Mouse (Mus musculus) skeletal muscle tissue, adult 2 months (tissue): ENCODE data around the gene Ogdh.
A peak's percentile ranks its signal among the peaks of the same experiment; 100 is the strongest.

Experiments used
- DNase-seq: peaks from one replicate; pipeline ENCODE4 v3.0.0-alpha.2; 2012; ENCODE audit warnings: low read depth, low spot score

Gene Ogdh

DNA sequence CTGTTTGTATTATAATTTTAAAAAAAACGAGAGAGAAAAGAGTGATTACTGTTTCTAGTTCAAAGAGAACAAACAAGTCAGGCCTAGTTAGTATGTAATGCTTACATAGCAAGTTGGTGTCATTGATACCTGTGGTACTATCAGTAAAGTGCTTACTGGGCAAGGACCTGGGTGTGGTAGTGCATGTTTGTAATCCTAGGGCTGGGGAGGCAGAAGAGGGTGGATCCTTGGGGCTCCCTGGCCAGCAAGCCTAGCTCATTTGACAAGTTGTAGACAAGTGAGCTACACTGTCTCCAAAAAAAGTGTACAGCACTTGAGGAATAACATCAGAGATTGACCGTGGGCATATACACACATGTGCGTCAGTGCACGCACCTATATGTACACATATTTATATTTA lies 3.2 kb downstream of the Ogdh start:
- no peak for DNase-seq

DNA sequence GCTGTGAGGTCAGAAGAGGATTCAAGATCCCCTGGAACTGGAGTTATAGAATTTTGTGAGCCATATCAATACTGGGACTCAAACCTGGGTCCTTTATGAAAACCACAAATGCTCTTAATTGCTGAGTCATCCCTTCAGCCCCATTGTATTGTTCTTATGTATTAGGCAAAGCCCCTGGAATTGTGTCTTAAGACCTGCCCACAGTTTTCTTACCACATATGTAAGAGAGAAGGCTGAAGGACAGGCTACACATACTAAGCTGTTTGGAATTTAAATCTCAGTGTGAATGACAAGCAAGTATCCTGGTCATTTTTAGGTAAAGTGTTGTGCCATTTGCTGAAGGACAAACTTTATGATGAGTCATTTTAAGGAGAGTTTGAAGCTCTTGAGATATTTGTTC lies 4.6 kb downstream of the Ogdh start:
- DNase-seq, result no peak

GRCm38 (mm10) chr11:6299435-6299834 lies 8.0 kb downstream of the Ogdh start:
- DNase-seq, result no peak

DNA sequence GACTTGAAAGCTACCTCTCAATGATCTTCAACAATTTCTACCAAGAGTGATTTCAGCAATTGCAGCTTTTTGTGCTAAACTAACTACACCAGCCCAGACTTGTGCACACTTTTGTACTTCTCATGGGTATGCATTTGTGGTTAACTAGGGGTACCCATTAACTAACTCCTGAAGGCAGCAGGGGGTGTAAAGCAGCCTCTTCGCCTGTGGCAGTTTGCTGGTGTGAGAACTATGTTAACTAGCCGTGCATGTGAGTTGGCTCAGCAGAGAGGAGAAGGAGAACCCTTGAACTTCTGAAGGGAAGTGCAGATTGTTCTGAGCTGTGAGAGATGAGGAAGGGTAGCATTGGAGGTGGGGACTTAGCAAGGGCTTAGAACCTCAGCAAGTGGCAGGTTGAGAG lies 11.4 kb downstream of the Ogdh start:
- no peak for DNase-seq

GRCm38 (mm10) chr11:6305943-6306430 lies 14.6 kb downstream of the Ogdh start:
- no peak for DNase-seq

DNA sequence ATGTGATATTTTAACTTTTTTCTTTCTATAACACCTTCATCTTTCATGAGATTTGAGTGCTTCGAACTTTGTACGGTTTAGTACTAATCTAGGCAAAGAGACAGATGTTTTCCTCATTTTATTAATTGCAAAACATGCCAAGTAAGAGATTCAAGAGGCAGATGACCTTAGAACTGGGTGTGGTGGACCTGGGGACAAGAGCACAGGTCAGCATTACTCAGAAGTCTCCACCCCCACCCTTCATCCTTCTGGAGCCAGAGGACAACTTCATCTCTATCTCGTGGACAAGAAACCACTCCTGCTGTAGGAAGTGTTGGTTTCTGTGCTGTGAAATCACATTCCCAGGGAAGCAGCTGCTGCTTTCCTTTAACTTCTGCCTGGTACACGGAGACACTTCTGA lies 16.7 kb downstream of the Ogdh start:
- no peak for DNase-seq

DNA sequence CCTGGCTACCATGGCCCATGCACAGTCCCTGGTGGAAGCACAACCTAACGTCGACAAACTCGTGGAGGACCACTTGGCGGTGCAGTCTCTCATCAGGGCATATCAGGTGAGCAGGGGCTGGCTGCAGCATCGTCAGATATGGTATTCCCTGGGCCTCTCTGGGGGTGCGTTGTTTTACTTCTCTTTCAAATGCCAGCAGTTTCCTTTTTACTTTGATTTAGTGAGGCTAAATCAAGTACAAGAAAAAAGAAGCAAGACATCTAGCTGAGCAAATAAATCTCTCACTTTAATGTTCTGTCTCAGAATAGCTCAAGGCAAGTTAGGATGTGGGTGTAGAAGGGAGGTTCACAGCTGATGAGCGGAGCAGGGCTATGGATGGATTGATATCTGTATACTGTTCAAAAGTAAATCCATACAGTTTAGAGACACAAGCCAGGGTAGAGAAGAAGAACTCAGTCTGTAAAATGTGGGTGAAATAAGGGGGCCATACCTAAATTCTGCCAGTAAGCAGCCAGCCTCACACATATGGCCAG lies 22.5 kb downstream of the Ogdh start:
- no peak for DNase-seq

GRCm38 (mm10) chr11:6316821-6317220 lies 25.4 kb downstream of the Ogdh start:
- no peak for DNase-seq

DNA sequence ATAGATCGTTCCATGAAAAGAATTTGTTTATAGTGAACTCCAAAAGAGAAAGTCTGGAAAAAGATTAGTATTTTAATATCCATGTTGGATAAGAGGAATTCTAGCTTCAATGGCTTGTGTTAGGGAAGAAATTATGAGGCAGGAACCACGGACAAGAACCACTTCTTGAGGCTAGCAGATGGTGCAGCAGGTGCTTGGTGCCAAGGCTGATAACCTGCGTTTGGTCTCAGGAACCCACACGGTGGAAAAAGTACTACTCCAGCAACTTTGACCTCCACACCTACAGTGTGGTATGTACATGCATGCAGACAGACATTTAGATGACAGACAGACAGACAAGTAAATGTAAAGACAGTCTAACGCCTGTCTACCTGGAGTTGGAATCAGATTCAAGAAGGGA lies 27.1 kb downstream of the Ogdh start:
- DNase-seq, result no peak

- no peak for DNase-seq
These were observed 27.9 kb downstream of the Ogdh start for GRCm38 (mm10) chr11:6319374-6319773.

DNA sequence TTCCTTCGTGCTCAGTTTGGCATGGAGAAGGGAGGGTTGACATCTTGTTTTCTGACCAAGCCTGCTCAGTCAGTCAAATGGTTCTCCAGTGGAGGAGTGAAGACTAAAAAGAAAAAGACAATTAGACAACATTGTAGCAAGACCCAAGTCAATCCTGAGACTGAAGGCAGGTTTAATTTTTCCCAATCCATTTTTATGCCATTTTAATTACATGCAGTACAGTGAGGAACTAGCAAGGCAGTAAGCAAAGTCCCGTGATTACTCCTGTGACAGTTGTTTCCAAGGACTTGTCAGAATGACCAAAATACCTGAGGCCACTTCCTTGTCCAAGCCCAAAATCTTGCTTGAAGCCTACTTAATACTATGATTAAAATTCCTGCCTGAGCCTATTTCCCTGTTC lies 30.7 kb downstream of the Ogdh start:
- DNase-seq, result no peak

GRCm38 (mm10) chr11:6323348-6323747 lies 31.9 kb downstream of the Ogdh start:
- DNase-seq, result no peak

DNA sequence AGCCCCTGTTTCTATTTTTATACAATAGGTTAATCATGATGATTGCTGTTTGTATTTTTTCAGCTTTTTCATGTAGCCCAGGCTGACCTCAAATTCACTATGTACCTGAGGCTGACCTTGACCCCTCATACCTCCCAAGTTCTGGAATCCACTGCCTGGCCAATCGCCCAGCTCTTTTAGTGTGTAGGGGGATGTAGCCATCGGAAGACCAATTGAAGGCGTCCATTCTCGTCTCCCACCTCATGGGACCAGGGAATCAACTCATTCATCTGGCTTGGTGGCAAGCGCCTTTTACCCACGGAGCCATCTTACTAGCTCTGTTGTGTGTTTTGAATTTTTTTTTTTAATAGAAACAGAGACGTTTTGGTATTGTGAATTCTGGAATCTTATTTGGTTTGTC lies 39.8 kb downstream of the Ogdh start:
- no peak for DNase-seq

- DNase-seq, result no peak
These were observed 41.2 kb downstream of the Ogdh start for GRCm38 (mm10) chr11:6332606-6333005.

DNA sequence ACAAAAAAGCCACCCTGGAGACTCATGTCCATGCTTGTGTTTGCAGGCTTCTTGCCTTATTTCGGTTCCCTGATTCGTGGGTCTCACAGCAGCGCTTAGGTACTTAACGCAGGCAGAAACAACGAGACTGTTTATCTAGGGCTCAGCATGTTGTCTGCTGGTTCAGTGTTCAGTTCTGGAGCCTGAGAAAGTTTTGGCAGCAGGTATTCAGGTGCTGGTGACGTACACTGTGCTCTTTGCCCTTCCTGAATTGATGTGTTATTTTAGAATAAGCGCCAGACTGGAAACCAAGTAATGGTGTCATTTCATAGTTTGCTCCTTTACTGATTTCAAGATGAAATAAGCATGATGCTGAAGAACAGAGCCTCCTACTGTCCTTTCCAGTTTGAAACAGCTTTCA lies 42.0 kb downstream of the Ogdh start:
- no peak for DNase-seq

GRCm38 (mm10) chr11:6335321-6335720 lies 43.9 kb downstream of the Ogdh start:
- DNase-seq, result no peak

DNA sequence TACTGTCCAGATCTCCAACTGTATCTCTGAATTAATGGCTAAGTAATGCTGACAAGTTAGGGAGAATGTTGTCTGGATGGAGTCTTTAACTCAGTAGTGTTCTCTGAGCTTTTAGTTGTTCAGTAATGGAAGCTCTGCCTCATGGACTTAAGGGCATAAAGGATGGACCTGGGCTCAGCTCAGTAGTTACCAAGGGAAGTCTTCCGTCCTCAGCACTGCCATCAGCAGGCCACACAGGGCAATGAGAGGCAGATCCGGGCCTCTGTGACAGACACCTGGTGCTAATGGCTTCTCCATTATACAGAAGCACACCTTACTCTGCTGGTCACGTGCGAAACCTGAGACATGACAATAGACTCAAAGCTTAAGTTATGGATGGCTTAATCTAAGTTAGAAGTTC lies 45.3 kb downstream of the Ogdh start:
- DNase-seq, result no peak

DNA sequence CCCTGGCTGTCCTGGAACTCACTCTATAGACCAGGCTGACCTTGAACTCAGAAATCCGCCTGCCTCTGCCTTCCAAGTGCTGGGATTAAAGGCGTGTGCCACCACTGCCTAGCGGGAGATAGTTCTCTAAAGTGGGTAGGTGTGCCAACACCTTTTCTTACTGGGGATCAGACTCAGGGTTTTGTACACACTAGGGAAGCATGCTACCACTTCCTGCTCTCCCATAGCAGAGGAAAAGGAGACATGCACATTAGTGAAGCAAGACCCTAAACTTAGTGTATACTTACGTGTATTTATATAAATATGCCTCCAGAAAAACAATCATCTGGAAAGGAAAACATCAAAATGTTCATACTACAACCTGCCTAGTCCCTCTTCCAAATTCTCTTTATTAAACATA lies 54.5 kb downstream of the Ogdh start:
- DNase-seq, result no peak

GRCm38 (mm10) chr11:6346966-6347365 lies 55.5 kb downstream of the Ogdh start:
- no peak for DNase-seq

- no peak for DNase-seq
These were observed 57.3 kb downstream of the Ogdh start for GRCm38 (mm10) chr11:6348681-6349200.

DNA sequence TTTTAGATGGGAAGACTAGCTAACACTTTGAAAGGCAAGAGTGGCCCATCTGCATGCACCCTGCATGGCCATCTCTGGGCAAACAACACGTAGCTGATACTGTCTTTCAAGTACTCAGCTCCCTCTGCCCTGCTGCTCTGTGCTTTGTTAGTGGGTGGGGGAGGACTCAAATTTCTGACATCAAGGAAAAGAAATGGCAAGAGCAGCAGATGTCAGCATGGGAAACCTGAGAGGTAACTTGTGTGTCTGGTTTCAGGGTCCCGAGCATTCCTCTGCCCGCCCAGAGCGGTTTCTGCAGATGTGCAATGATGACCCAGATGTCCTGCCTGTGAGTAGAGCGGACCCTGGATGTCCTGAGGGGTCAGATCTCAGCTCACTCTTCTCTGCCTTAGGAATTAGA lies 58.2 kb downstream of the Ogdh start:
- no peak for DNase-seq

DNA sequence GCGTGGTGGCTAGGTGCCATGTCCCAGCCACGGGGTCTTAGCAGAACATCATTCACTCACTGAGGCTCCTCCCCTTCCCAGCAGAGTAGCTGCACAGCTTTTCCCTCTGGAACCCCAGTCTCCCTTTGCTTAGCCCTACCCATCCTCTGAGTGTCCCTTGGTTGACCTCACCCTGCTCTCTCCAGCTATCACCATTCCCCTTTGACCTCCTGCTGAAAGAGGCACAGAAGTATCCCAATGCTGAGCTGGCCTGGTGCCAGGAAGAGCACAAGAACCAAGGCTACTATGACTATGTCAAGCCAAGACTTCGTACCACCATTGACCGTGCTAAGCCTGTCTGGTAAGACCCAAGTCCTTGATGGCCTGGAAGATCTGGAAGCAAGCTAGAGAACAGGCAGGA lies 63.7 kb downstream of the Ogdh start:
- DNase-seq, result no peak

DNA sequence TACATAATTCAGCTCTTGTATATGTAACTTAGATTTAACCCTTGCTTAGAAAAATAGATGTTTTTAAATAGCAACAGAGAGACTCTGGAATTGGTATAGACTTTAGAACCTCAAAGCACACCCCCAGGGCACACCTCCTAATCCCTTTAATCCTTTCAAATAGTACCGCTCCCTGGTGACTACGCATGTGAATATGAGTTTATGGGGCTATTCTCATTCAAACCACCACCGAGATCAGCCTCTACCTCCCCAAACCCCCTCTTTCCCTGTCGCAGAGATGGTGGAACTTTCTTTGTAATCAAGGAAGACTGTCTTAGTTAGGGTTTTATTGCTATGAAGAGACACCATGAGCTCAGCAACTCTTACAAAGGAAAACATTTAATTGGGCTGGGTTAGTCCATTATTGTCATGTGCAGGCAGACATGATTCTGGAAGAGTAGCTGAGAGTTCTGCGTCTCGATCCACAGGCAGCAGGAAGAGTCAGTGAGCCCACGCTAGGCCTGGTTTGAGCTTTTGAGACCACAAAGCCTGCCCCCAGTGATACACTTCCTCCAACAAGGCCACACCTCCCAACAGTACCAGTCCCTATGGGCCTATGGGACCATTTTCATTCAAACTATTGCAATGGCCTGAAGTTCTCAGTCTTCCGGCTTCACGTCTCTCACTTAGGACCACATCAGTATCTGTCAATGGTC lies 73.3 kb downstream of the Ogdh start:
- no peak for DNase-seq

GRCm38 (mm10) chr11:6365885-6366284 lies 74.5 kb downstream of the Ogdh start:
- peak; percentile 77 for DNase-seq
